Mouse (Mus musculus): Measurements from ENCODE around the gene Eps8l2. TPM values are rescaled to one million over a fixed set of nuclear protein-coding genes. Genes with fewer than 3 reads are reported as not detected.
A peak's percentile ranks its signal among the peaks of the same experiment; 100 is the strongest.

Eps8l2 gene
- polyA plus RNA-seq, 1 experiment: 39.8 TPM

GRCm38 (mm10) chr7:141379584-141379983 lies 40.9 kb downstream of the Eps8l2 start:
- Histone ChIP-seq H3K4me3 (ENCODE audit: low read depth, low read length) (no peak overlapping the region), H3K9ac (ENCODE audit: low read depth, poor library complexity, severe bottlenecking) (no peak overlapping the region), H3K9me3 (replicated peaks; ENCODE audit: control insufficient read depth, insufficient read depth, low read length, poor library complexity, severe bottlenecking) (no peaks in the 10 kb centered on the region), H3K36me3 (ENCODE audit: control insufficient read depth, insufficient read depth, low read length, poor library complexity, severe bottlenecking) (no peaks in the 10 kb centered on the region), H3K27ac (ENCODE audit: insufficient read depth, low read length) (peak overlapping the region; percentile 37; the same call in 1 of the 2 replicates), H3K27me3 (ENCODE audit: control insufficient read depth, insufficient read depth, low read length, poor library complexity, severe bottlenecking) (no peaks in the 10 kb centered on the region), H3K4me1 (ENCODE audit: control insufficient read depth, insufficient read depth, low read length) (peaks cover 2% of the 10 kb centered on the region)
- no peak for TF ChIP-seq POLR2A (IDR thresholded peaks at IDR 0.05; ENCODE audit: insufficient read depth, low read length)
- TF ChIP-seq EP300 (IDR thresholded peaks at IDR 0.05; ENCODE audit: insufficient read depth, low read depth, low read length): no peak
- TF ChIP-seq CTCF (IDR thresholded peaks at IDR 0.05; ENCODE audit: low read depth, low read length): no peak

DNA sequence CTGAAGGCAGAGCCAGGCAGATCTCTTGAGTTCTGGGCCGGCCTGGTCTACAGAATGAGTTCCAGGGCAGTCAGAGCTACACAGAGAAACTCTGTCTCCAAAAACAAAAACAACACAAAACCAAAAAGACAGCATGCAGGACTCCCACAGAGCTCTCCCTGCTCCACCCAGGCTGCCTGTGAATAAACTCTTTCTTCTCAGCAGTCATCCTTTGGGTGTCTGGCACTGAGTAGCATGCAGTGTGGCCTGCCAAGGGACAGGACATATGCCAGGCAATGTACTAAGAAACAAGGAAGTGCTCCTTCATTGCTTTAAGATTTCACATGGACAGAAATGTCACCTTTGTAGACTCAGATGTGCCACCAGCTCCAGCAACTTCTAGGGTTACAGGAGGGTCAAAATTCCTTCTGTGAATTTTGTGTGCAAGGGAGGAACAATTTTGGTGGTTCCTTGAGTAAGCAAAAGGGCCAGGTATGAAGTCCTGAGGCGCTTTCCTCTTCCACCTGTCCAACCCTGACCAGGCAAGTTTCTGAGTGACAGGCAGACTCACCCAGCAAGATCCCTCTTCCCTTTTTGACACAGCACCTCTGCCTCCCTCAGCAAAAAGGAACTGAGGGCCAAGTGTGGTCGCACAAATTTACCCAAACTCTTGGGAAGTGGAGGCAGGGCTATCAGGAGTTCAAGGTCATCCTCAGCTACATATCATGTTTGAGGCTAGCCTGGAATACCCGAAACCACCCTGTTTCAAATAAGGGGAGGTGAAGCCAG lies 42.6 kb downstream of the Eps8l2 start:
- Histone ChIP-seq H3K9me3 (replicated peaks; ENCODE audit: control insufficient read depth, insufficient read depth, low read length, poor library complexity, severe bottlenecking) (no peaks in the 10 kb centered on the region), H3K4me3 (ENCODE audit: low read depth, low read length) (no peak overlapping the region), H3K9ac (ENCODE audit: low read depth, poor library complexity, severe bottlenecking) (no peak overlapping the region), H3K4me1 (ENCODE audit: control insufficient read depth, insufficient read depth, low read length) (peaks cover 2% of the 10 kb centered on the region), H3K36me3 (ENCODE audit: control insufficient read depth, insufficient read depth, low read length, poor library complexity, severe bottlenecking) (no peaks in the 10 kb centered on the region), H3K27ac (ENCODE audit: insufficient read depth, low read length) (no peak overlapping the region), H3K27me3 (ENCODE audit: control insufficient read depth, insufficient read depth, low read length, poor library complexity, severe bottlenecking) (no peaks in the 10 kb centered on the region)
- TF ChIP-seq CTCF (IDR thresholded peaks at IDR 0.05; ENCODE audit: low read depth, low read length): no peak
- no peak for TF ChIP-seq POLR2A (IDR thresholded peaks at IDR 0.05; ENCODE audit: insufficient read depth, low read length)
- no peak for TF ChIP-seq EP300 (IDR thresholded peaks at IDR 0.05; ENCODE audit: insufficient read depth, low read depth, low read length)

GRCm38 (mm10) chr7:141387807-141388486 lies 49.3 kb downstream of the Eps8l2 start:
- no peaks in the 10 kb centered on the region for H3K36me3 ChIP-seq (ENCODE audit: control insufficient read depth, insufficient read depth, low read length, poor library complexity, severe bottlenecking)

DNA sequence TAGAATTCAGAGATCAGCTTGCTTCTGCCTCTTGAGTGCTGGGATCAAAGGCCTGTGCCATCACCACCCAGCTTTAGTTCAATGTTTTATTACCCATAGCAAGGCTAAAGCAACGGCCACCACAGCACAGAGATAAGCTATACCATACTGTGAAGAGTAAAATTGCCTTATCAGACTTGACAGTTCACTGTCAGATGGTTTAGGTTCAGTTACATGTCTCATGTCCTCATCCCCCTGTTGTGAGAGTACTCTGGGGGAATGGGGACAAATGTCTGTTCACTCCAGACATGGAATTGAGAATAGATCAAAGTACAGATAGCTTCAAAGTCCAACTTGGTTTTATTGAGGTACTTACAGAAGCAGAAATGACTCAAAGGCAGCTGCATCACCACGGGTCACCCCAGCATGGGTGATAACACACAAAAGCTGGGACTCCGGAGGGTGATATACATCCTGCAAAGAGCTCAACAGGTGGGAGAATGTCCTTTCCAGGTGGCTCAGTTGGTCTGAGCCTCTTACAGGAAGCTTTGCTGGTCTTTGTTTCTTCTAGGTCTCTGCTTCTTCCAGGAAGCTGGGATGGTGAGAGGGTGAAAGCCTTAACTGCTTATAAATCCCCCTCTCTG lies 49.9 kb downstream of the Eps8l2 start:
- Histone ChIP-seq H3K4me1 (ENCODE audit: control insufficient read depth, insufficient read depth, low read length) (peaks cover 2% of the 10 kb centered on the region), H3K36me3 (ENCODE audit: control insufficient read depth, insufficient read depth, low read length, poor library complexity, severe bottlenecking) (no peaks in the 10 kb centered on the region), H3K9me3 (replicated peaks; ENCODE audit: control insufficient read depth, insufficient read depth, low read length, poor library complexity, severe bottlenecking) (no peaks in the 10 kb centered on the region), H3K4me3 (ENCODE audit: low read depth, low read length) (no peak overlapping the region), H3K27ac (ENCODE audit: insufficient read depth, low read length) (no peak overlapping the region), H3K27me3 (ENCODE audit: control insufficient read depth, insufficient read depth, low read length, poor library complexity, severe bottlenecking) (no peaks in the 10 kb centered on the region), H3K9ac (ENCODE audit: low read depth, poor library complexity, severe bottlenecking) (no peak overlapping the region)
- TF ChIP-seq CTCF (IDR thresholded peaks at IDR 0.05; ENCODE audit: low read depth, low read length) (no peak), EP300 (IDR thresholded peaks at IDR 0.05; ENCODE audit: insufficient read depth, low read depth, low read length) (no peak), POLR2A (IDR thresholded peaks at IDR 0.05; ENCODE audit: insufficient read depth, low read length) (no peak)

More at GRCm38 (mm10) chr7:141387807-141388486, 49.3 kb downstream of the Eps8l2 start:
- Histone ChIP-seq H3K4me3 (ENCODE audit: low read depth, low read length) (no peak overlapping the region), H3K4me1 (ENCODE audit: control insufficient read depth, insufficient read depth, low read length) (no peaks in the 10 kb centered on the region), H3K27me3 (ENCODE audit: control insufficient read depth, insufficient read depth, low read length, poor library complexity, severe bottlenecking) (no peaks in the 10 kb centered on the region), H3K27ac (ENCODE audit: insufficient read depth, low read length) (no peak overlapping the region), H3K9me3 (replicated peaks; ENCODE audit: control insufficient read depth, insufficient read depth, low read length, poor library complexity, severe bottlenecking) (no peaks in the 10 kb centered on the region), H3K9ac (ENCODE audit: low read depth, poor library complexity, severe bottlenecking) (no peak overlapping the region)
- no peak for TF ChIP-seq POLR2A (IDR thresholded peaks at IDR 0.05; ENCODE audit: insufficient read depth, low read length)

- Histone ChIP-seq H3K27me3 (ENCODE audit: control insufficient read depth, insufficient read depth, low read length, poor library complexity, severe bottlenecking) (no peaks in the 10 kb centered on the region), H3K27ac (ENCODE audit: insufficient read depth, low read length) (no peak overlapping the region), H3K9me3 (replicated peaks; ENCODE audit: control insufficient read depth, insufficient read depth, low read length, poor library complexity, severe bottlenecking) (no peaks in the 10 kb centered on the region), H3K36me3 (ENCODE audit: control insufficient read depth, insufficient read depth, low read length, poor library complexity, severe bottlenecking) (no peaks in the 10 kb centered on the region), H3K4me1 (ENCODE audit: control insufficient read depth, insufficient read depth, low read length) (peaks cover 4% of the 10 kb centered on the region), H3K9ac (ENCODE audit: low read depth, poor library complexity, severe bottlenecking) (no peak overlapping the region), H3K4me3 (ENCODE audit: low read depth, low read length) (no peak overlapping the region)
- TF ChIP-seq EP300 (IDR thresholded peaks at IDR 0.05; ENCODE audit: insufficient read depth, low read depth, low read length) (no peak), POLR2A (IDR thresholded peaks at IDR 0.05; ENCODE audit: insufficient read depth, low read length) (no peak), CTCF (IDR thresholded peaks at IDR 0.05; ENCODE audit: low read depth, low read length) (no peak)
Measured at GRCm38 (mm10) chr7:141390326-141391259, 51.9 kb downstream of the Eps8l2 start.
